Mouse (Mus musculus) heart, embryonic 10.5 days (tissue): ENCODE data around the gene Tbccd1. TPM values are rescaled to one million over a fixed set of nuclear protein-coding genes. Genes with fewer than 3 reads are reported as not detected.

Experiments used
- polyA plus RNA-seq: library from polyadenylated mRNA; unstranded; fragments of >200 nt; fragmentation: Nextera tagmentation; extraction: Ambion mirVana; gene quantifications from 2 replicates; pipeline ENCODE4 v1.2.1, GENCODE M21; 2016

Tbccd1 gene
- polyA plus RNA-seq, 1 experiment from 2014 or later, result 26.1 TPM

Other genes with a start within 250 kb of the Tbccd1 start
- gene Dgkg, start 200.4 kb downstream of the Tbccd1 start, polyA plus RNA-seq, result 0.31 and 0.49 TPM in 2 replicates
- 0.15 TPM in 1 of 2 replicates, not detected in the other for gene Crygs, start 46.1 kb downstream of the Tbccd1 start, polyA plus RNA-seq
- 140 and 150 TPM in 2 replicates for gene Dnajb11, start 176 bp upstream of the Tbccd1 start, polyA plus RNA-seq
- gene Ahsg, start 33.6 kb upstream of the Tbccd1 start, polyA plus RNA-seq, result 0.73 TPM in 1 of 2 replicates, not detected in the other
- 0.12 TPM in 1 of 2 replicates, not detected in the other for gene Fetub, start 60.7 kb upstream of the Tbccd1 start, polyA plus RNA-seq
- gene Hrg, start 93.4 kb upstream of the Tbccd1 start, polyA plus RNA-seq, result 0.08 TPM in 1 of 2 replicates, not detected in the other
- 0.13 TPM in 1 of 2 replicates, not detected in the other for gene Kng2, start 171.8 kb upstream of the Tbccd1 start, polyA plus RNA-seq
- 0.20 and 5.1 TPM in 2 replicates for gene Kng1, start 200.2 kb upstream of the Tbccd1 start, polyA plus RNA-seq
- 163 and 184 TPM in 2 replicates for gene Eif4a2, start 249.8 kb upstream of the Tbccd1 start, polyA plus RNA-seq